Mouse (Mus musculus): ENCODE measurements around the gene Neo1. TPM values are rescaled to one million over a fixed set of nuclear protein-coding genes. Genes with fewer than 3 reads are reported as not detected.
"Not testable (repeated sequence)": the region's sequence is repeated elsewhere in the genome, so short reads cannot be mapped to it uniquely, and the experiment has no call there.

Gene Neo1
- polyA plus RNA-seq, 1 experiment: 27.0 TPM

GRCm38 (mm10) chr9:58989255-58989928 is 46.8 kb downstream of the Neo1 start:
- no peak for DNase-seq (ENCODE audit: low spot score)

- no peak for DNase-seq (ENCODE audit: low spot score)
These were observed 57.2 kb downstream of the Neo1 start for GRCm38 (mm10) chr9:58979034-58979433.

GRCm38 (mm10) chr9:58971154-58971553 is 65.1 kb downstream of the Neo1 start:
- DNase-seq (ENCODE audit: low spot score): not testable (repeated sequence)

- DNase-seq (ENCODE audit: low spot score): no peak
These were observed 68.9 kb downstream of the Neo1 start for GRCm38 (mm10) chr9:58967371-58967770.

DNA sequence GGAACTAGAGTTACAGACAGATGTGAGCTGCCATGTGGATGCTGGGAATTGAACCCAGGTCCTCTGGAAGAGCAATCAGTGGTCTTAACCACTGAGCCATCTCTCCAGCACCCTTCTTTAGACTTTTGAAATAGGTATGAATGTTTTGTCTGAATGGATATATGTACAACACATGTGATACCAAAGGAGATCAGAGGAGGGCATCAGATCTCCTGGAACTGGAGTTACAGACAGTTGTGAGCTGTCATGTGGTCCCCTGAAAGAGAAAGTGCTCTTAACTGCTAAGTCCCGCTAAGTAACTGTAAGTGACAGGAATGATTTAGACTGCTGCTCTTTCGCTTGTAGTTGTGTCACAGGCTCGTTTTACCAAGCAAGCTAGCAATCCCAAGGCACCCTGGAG is 80.7 kb downstream of the Neo1 start:
- no peak for DNase-seq (ENCODE audit: low spot score)

DNA sequence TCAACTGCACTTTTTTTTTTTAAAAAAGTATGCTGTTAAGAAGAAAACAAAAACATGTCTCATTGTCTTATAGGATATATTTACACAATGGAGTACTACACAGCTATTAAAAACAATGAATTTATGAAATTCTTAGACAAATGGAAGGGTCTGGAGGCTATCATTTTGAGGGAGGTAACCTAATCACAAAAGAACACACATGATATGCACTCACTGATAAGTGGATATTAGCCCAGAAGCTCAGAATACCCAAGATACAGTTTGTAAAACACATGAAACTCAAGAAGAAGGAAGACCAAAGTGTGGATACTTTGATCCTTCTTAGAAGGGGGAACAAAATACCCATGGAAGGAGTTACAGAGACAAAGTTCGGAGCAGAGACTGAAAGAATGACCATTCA is 90.3 kb downstream of the Neo1 start:
- DNase-seq (ENCODE audit: low spot score): not testable (repeated sequence)

DNA sequence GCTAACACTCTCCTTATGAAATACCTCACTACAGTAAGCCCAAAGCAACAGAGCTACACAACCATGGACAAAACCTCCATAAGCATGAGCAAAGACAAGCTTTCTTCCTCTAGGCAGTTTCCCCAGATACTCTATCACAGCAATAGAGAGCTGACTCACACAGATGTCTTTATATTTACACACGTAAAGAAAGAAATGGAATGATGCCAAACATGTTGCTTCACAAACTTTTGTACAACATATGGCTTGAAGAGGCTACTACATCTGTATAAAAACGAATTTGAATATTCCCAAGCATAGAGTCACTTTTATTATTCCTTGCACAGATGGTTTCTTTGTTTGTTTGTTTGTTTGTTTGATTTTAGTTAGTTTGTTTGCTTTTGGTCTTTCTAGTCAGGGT is 101.5 kb downstream of the Neo1 start:
- no peak for DNase-seq (ENCODE audit: low spot score)

GRCm38 (mm10) chr9:58928103-58928502 is 108.1 kb downstream of the Neo1 start:
- DNase-seq (ENCODE audit: low spot score): no peak

GRCm38 (mm10) chr9:58902869-58903585 is 133.2 kb downstream of the Neo1 start:
- DNase-seq (ENCODE audit: low spot score): no peak

GRCm38 (mm10) chr9:58899602-58900001 is 136.6 kb downstream of the Neo1 start:
- no peak for DNase-seq (ENCODE audit: low spot score)

- no peak for DNase-seq (ENCODE audit: low spot score)
These were observed 144.2 kb downstream of the Neo1 start for GRCm38 (mm10) chr9:58891840-58892640.

DNA sequence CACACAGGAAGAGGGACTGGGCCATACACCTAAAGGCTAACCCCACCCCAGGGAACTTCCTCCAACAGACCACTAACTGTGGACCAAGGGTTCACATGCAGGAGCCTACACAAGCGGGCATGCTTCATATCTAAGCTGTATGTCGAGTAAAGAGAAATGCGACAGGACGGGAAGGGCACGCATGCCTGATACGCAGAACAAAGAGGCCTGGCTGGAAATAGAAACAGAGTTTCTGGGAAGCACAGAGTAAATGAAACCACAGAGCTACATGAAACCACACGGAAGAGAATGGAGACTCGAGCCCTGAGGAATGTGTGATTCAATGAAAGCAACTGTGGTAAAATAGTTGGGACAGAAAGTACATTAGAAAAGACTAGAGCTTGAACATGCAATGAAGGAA is 145.3 kb downstream of the Neo1 start:
- DNase-seq (ENCODE audit: low spot score): no peak

DNA sequence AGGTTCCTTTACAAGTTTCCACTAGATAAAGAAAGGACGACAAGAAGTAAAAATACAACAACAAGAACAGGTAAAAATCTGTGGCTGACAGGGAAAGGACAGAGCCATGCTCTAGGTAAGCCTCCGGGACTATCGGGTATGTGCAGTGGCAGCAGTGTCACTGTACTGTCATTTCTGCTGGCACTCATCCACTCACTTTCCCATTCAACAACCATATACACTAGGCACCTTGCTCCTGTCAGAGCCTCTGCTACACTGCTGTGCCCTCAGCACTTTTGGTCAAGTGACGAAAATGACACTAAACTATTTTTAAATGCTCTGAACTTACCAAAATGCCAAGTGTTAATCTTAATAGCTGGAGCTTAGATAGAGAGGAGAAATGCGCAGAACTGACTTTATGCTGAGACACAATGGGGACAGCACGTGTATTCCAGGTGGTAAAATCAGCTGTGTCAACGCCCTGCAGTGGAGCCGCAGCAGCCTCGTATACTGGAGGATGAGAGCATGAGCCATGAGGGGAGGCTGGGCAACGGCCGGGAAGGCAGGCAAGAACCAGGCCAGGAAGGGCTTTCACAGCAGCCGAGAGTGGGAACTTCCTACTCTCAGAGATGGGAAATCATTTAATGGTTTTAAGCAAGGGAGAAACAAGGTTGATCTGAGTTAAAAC is 146.3 kb downstream of the Neo1 start:
- no peak for DNase-seq (ENCODE audit: low spot score)

- DNase-seq (ENCODE audit: low spot score): no peak
These were observed 153.6 kb downstream of the Neo1 start for GRCm38 (mm10) chr9:58882686-58883085.

DNA sequence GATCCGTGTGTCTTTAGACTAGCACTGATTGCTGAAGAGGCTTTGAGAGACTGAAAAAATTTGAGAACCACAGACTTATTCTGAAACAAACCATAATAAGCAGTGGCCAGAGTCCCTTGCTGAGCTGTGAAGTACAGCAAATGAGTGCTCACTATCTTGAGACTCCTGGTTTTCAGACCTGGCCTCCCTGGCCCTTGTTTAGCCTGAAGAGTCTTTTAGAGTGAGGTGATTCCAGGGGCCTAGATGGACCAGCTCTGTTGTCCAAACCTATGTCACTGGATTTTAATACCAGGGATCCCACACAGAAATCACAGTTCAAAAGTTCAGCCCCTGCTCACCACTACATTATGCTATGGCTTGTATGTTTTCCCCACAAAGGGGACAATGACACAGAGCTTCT is 156.4 kb downstream of the Neo1 start:
- DNase-seq (ENCODE audit: low spot score): no peak

DNA sequence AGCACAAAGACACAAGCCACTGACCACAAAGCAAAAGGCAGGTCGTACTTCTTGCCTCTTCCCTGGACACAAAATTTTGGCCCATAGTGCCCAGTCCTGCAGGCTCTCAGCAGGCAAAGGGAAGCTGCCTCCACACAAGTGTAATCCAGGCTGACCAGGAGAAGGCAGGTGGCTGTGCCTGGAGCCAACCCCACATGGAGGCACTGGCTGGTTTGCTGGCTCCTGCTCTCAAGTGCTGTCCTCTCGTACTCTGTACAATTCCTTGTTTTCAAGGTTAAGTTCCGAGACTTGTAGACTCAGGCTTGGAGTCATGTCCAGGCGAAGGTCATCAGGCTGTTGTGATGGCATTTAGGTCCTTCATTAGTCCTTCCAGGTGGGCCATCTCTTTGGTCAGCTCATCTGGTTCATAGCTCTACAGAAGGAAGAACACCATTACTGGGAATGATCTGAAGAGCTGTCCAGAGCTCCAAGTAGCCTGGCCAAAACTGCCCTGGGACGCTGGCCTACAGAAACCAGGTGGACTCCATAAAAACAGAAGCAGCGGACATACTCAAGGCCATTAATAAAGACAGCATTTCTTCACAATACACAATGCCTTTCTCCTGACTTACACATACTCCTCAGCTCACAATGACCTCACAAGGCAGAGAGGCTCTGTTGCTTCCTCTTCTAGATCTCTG is 159.2 kb downstream of the Neo1 start:
- no peak for DNase-seq (ENCODE audit: low spot score)

DNA sequence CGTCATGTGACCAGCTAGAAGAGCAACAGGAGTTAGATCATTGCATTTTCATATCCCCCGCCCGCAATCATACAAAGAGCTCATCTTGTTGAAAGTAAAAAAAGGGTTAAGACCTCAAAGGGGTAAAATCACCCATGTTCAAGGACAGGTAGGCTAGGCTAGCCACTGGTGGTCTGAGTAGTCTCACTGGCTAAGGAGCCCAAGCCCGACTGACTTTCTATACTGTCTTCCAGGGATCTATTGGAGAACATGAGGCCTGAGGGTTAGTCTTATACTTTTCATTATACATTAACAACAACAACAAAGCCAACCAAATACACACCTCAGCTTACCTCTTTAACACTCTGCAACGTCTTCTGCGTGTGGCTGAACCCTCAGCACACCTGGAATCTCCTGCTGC is 160.8 kb downstream of the Neo1 start:
- DNase-seq (ENCODE audit: low spot score): no peak

- DNase-seq (ENCODE audit: low spot score): no peak
These were observed 161.9 kb downstream of the Neo1 start for GRCm38 (mm10) chr9:58874354-58874753.

DNA sequence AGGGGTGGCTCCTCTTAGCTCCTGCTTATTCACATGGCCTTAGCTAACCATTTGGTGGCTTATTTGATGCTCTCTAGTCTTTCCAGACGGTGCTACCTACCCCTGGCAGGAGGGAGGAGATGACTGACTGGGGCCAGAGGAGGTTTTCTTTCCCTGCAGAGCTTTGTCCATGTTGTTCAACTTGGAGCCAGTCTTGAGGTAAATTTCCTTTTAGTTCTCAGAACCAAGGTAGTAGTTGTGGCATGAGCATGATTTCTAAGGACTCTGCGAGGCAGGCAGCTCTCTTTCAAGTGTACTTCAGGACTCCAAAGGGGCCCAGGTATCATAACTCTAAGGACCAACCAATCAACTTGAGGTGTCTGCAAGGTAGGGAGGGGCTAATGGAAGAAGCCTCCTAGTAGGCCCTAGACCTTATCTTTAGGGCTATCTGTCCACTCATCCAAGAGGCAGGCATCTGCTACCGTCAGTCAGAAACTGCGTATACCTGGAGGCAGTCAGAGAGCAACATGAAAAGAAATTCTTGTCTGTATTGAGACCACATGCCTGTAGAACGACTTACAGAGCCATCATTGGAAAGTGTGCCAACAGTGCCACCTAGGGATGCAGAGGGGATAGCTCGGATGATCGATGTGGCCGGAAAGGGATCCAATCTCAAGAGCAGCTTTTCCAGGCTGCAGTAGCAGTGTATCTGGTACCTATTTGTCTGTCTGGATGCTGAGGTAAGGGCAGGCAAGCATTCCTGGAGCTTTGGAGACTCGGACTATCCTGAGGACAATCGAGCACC is 162.5 kb downstream of the Neo1 start:
- DNase-seq (ENCODE audit: low spot score): no peak

DNA sequence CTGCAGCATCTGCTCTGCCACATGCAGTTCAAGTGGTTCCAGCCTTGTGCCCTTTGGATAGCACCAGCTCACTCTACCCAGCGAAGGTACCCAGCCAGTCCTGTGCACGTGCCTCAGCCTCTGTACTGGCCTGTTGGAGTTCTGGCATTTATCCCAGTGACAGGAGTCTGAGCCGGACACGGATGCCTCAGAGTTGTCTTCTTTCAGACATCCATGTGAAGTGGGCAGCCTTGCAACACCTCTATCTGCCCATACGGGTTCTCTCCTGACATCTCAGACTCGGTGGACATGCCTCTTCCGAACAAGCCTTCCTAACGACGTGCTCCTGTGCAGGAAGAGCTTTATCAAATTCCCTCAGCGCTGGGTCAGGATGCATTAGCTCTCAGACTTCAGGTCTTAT is 165.1 kb downstream of the Neo1 start:
- DNase-seq (ENCODE audit: low spot score): no peak

DNA sequence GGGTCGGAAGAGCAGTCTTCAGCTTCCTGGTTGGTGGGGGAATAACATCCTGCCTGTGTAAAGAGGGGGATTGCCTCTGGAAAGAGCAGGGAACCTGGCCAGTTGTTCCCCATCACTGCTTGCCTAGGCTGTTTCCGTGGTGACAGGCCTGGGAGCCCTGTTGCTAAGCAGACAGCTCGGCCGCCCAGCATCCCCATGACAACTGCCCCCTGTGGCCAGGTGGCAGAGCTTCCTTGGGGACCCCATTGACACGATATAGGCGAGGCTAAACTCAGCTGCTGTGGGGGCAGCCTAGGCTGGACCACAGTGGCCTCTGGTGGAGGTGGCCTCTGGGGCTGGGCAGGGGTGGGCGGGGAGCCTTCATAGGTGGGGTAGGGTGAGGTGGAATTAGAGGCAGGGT is 172.4 kb downstream of the Neo1 start:
- DNase-seq (ENCODE audit: low spot score): no peak

Data from urinary bladder, adult 2 months (tissue).